Mouse (Mus musculus) bone marrow, adult 2 months (tissue): Measurements from ENCODE around the gene Mettl27. TPM values are rescaled to one million over a fixed set of nuclear protein-coding genes. Genes with fewer than 3 reads are reported as not detected.
"Not testable (repeated sequence)": the region's sequence is repeated elsewhere in the genome, so short reads cannot be mapped to it uniquely, and the experiment has no call there.

Experiments
- H3K27ac ChIP-seq: fragments of 200-500 bp; 2 replicates; pipeline ENCODE4 v1.5.1; 2012; ENCODE audit warnings: low read depth, mild to moderate bottlenecking, control low read depth, inconsistent platforms, low read length; ENCODE audit not compliant: control insufficient read depth, poor library complexity, insufficient read depth
- H3K4me1 ChIP-seq: fragments of 200-500 bp; 2 replicates; pipeline ENCODE4 v1.6.1; 2011; ENCODE audit warnings: low read length; ENCODE audit not compliant: control insufficient read depth, insufficient read depth
- H3K4me3 ChIP-seq: fragments of 200-500 bp; replicated peaks from 2 replicates; pipeline ENCODE3; 2011; ENCODE audit warnings: mild to moderate bottlenecking, low read depth, low read length, control low read depth; ENCODE audit not compliant: control insufficient read depth
- CTCF ChIP-seq: fragments of 200-500 bp; IDR thresholded peaks from 2 replicates; pipeline ENCODE4 v1.5.1; 2011; ENCODE audit warnings: low read length, control low read depth; ENCODE audit not compliant: control insufficient read depth, insufficient read depth
- POLR2A ChIP-seq: fragments of 200-500 bp; IDR thresholded peaks from 2 replicates; pipeline ENCODE4 v1.6.1; 2011; ENCODE audit warnings: low read depth, mild to moderate bottlenecking, control low read depth, low read length, borderline replicate concordance; ENCODE audit not compliant: control insufficient read depth
- WGBS: fragments of 180-500 bp; shearing (Covaris S2); methylation state at CpG from one replicate; pipeline ENCODE4 v1.1.7; 2018; 5-methylcytosine and 5-hydroxymethylcytosine counted together
- polyA plus RNA-seq: library from polyadenylated mRNA; stranded (reverse); fragments of >200 nt; gene quantifications from 2 replicates; pipeline ENCODE4 v1.2.4, GENCODE M21; 2011; ENCODE audit warnings: low replicate concordance; ENCODE audit not compliant: missing spikeins, insufficient read depth, insufficient read length

Gene Mettl27
- polyA plus RNA-seq, 1 experiment, result 11.4 TPM

DNA sequence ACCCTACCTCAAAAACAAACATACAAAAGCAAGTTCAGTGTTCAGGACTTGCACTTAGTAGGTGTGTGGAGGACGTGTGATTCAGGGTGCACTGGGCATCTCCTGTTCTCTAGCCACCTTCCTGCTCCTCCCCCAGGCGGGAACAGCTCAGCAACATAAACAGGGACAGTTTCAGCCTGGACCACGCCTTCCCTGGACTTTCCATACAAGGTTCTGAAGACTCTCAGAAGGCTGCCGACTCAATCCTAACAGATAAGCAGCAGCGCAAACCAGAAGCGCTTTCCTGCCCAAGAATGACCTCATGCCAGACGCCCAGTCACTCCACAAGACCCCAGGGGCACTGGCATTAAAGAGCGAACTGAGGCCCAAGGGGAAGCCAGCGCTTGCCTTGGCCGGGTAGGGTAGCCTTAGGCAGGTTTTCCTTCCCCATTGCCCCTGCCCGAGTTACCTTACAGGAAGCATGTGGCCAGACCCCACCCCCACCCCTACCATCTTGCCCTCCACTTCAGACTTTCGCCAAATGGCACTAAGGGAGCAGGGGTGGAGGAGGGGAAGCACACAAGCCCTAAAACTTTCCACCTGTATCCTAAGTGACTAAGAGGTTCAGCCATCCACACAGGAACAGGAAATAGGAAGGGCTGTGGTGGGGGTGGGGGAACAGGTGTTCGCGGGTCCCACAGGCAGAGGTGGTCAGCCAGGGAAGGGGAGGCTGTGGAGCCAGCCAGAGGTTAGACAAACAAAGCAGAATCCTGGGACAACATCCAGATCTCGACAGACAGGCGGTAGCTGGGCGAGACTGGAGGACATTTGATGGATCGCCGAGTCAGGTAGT is 19.1 kb downstream of the Mettl27 start:
- no peak overlapping the region for H3K27ac ChIP-seq
- WGBS, result 5% methylated on average over 19 of the region's 19 CpGs
- TF ChIP-seq POLR2A (no peak), CTCF (no peak)
- H3K4me1 ChIP-seq, result no peaks in the 10 kb centered on the region; the same call in 1 of the 2 replicates
- no peak overlapping the region for H3K4me3 ChIP-seq

DNA sequence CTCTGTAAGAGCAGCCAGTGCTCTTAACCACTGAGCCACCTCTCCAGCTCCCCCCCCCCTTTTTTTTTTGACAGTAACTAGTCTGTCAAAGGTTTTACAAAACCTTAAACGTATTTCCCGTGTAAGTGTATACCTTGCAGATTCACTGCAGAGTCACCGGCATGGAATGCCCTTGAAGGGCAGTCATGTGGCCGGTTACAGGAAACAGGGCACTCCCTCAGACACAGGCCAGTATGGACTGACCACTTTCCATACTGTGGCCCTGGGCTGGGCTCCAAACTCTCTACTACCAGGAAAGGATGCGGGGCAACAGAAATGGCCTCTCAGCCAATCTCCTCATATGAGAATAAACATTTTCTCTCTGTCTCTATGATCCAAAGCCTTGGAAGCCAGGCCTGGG is 23.3 kb downstream of the Mettl27 start:
- Histone ChIP-seq H3K27ac (no peak overlapping the region), H3K4me3 (no peak overlapping the region), H3K4me1 (peaks cover 2% of the 10 kb centered on the region; the same call in 1 of the 2 replicates)
- TF ChIP-seq CTCF (no peak), POLR2A (no peak)
- WGBS, result 76% methylated on average over 5 of the region's 5 CpGs

DNA sequence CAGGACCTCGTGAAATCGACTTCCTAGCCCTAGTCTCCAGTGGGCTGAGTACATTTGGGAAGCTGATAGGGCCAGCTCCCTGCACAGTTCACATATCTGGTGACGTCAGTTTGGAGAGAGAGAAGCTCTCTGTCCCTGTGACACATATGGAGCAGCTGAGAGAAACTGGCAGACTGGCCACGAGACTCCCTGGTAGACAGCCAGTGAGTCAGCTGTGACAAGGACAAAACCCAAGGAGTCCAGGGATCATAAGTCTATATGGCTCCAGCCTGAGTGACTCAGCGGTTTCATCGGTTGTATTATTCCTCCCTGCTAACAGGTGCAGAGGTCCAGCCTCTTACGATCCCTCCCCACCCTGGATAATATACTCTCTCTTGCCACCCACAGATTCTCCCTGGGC is 26.9 kb downstream of the Mettl27 start:
- H3K27ac ChIP-seq, result no peak overlapping the region
- 49% methylated on average over 7 of the region's 7 CpGs for WGBS
- TF ChIP-seq POLR2A, result no peak
- TF ChIP-seq CTCF, result no peak

DNA sequence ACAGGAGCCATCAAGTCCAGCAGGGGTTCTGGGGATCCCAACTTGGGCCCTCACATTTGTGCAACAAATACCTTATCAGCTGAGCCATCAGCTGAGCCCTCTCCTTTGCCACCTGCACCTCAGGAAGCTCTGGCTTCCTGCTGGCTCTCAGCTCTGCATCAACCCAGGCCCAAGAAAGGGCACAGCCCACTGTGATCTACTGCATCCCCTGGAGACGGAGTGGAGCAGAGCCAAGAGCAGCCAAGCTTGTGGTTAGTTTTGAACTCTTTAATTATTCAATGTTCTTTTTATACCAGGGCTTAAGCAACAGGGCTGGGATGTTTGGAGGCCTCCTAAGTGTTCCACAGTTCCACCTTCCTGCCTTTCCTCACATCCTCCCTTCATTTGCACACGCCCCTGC is 28.3 kb downstream of the Mettl27 start:
- H3K4me3 ChIP-seq, result no peak overlapping the region
- no peak overlapping the region for H3K27ac ChIP-seq
- TF ChIP-seq POLR2A (no peak), CTCF (no peak)
- WGBS, result 21% methylated on average over 2 of the region's 2 CpGs
- peaks cover 2% of the 10 kb centered on the region; the same call in 1 of the 2 replicates for H3K4me1 ChIP-seq

More for the DNA sequence above, 26.9 kb downstream of the Mettl27 start:
- Histone ChIP-seq H3K4me1 (peaks cover 2% of the 10 kb centered on the region; the same call in 1 of the 2 replicates), H3K4me3 (no peak overlapping the region)

DNA sequence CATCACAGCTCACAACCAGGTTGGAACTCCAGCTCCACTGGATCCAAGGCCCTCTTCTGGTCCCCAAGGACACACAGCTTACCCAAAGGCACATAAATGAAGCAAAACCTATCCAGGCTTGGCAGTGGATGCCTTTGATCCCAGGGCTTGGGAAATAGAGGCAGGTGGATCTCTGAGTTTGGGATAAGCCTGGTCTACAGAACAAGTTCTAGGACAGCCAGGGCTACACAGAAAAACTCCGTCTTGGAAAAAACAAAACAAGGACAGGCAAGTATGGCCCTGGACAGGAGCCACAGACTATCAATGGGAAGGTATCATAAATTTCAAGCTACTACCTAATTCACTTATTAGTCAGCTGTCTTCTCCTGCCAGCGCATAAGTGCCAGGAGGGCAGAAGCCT is 29.4 kb downstream of the Mettl27 start:
- WGBS, result 85% methylated on average over 2 of the region's 2 CpGs

DNA sequence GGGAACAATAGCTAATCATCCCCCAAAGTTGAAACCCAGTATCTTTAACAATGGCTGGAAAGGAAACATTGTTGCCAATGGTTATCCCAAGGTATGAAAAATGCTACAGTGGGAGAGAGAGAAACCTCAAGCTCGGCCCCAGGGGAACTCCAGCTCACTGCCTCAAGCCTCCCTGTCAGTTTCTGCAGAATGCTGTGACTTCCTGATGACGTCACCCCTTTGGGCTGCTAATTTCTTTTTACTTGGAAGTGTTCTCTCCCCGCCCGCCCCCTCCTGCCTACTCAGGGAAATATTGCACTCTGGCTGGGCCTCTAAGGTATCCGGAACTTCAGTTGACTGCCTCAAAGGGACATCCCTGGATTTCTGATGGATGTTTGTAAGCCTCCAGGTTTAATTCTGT is 31.4 kb downstream of the Mettl27 start:
- peaks cover 2% of the 10 kb centered on the region; the same call in 1 of the 2 replicates for H3K4me1 ChIP-seq
- no peak for TF ChIP-seq CTCF
- TF ChIP-seq POLR2A, result no peak
- H3K4me3 ChIP-seq, result no peak overlapping the region
- H3K27ac ChIP-seq, result no peak overlapping the region
- 33% methylated on average over 5 of the region's 5 CpGs for WGBS

More for the DNA sequence above, 29.4 kb downstream of the Mettl27 start:
- Histone ChIP-seq H3K27ac (no peak overlapping the region; the same call in 1 of the 2 replicates), H3K4me1 (peaks cover 2% of the 10 kb centered on the region; the same call in 1 of the 2 replicates), H3K4me3 (no peak overlapping the region)
- TF ChIP-seq POLR2A (no peak), CTCF (no peak)

DNA sequence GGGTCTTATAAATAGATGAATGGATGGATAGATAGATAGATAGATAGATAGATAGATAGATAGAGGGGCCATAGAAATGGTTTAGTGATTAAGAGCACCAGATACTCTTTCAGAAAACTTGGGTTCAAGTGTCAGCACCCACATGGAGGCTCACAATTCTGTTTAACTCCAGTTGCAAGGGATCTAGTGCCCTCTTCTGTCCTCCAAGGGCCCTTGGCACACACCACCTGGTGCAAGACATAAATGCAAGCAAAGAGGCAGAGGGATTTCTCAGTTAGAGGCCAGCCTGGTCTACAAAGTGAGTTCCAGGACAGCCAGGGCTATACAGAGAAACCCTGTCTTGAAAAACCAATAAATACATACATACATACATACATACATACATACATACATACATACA is 32.5 kb downstream of the Mettl27 start:
- H3K27ac ChIP-seq, H3K4me3 ChIP-seq, H3K4me1 ChIP-seq: not testable (repeated sequence)

DNA sequence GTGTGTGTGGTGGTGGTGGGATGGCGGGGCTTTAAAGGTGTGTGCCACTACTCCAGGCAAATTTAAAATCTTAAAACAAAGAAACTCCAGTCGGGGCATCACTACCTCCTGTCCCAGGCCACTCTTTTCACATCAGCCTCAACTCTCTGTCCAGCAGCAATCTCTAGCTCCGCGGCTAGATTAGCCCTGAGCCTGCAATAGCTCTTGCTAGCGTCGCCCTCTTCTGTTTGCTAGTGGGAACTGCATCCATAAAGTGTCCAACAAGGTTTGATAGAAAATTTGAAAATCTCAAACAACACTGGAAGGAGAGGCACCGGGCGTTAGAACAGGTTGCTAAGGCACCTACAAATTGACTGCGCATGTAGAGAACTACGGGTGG is 33.3 kb downstream of the Mettl27 start:
- Histone ChIP-seq H3K4me3 (no peak overlapping the region), H3K27ac (no peak overlapping the region), H3K4me1 (no peaks in the 10 kb centered on the region; the same call in 1 of the 2 replicates)
- TF ChIP-seq CTCF (peak; percentile 71), POLR2A (no peak)
- 9% methylated on average over 10 of the region's 10 CpGs for WGBS
